Mouse (Mus musculus): Measurements from ENCODE around the gene Sipa1l3. TPM values are rescaled to one million over a fixed set of nuclear protein-coding genes. Genes with fewer than 3 reads are reported as not detected.

Sipa1l3 gene
- total RNA-seq, 2 experiments from 2014 or later: 6.3 to 6.5 TPM

DNA sequence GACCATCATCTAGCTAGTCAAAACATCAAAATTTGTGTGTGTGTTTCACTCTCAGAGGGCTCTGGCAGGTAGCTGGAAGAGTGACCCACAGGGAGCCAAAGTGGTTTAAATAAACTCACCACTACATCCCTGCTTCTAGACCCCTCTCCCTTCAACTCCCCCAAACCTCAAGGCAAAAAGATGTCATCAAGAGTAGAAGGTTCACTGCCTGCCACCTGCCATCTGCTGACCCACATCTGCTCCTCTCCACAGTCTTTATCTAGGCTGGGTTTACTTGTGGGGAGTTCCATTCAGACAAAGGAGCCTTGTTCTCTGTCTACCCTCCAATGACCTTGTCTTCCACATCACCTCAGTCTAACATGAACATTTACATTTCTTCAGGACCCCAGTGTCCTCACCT, 239.2 kb downstream of the Sipa1l3 start:
- intact Hi-C loops (cut with DNase I): no loop called here

DNA sequence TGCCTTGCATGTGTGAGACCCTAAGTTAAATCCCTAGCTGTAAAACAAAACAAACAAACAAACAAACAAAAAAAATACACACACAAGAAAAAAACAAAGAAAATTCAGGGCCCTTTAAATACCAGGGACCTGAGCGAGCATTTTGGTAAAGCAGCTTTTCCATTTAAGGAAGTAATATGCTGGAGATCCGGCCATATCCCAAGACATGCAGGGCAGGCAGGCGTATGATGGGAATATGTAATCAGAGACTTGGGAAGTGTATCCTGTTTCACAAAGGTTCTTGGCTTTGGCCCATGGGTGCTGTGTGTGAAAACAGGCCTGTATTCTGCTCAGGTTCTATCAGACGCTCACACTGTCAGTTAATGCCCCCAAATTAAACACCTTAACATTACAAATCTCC, 240.9 kb downstream of the Sipa1l3 start:
- intact Hi-C loops (cut with DNase I): no loop called here
- DNase-seq: no peak

More for the DNA sequence above, 239.2 kb downstream of the Sipa1l3 start:
- DNase-seq: no peak

DNA sequence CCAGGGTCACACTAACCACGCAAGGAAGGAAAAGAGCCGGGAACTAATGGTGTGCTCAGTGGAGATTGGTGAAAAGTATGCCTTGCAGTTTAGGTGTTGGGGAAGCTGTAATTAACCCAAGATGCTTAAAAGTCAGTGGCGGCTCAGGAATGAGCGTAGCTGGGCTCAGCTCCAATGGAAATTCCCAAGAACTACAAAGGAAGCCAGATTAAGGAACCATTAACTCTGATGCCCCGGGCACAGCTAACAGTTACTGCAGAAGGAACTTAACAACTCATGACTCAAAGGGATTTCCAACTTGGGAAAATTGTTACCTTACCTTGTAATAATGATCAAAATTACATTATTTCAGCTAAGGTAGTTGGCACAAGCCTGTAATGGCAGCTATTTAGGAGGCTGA, 241.7 kb downstream of the Sipa1l3 start:
- no peak for DNase-seq
- intact Hi-C loops (cut with DNase I): no loop called here

DNA sequence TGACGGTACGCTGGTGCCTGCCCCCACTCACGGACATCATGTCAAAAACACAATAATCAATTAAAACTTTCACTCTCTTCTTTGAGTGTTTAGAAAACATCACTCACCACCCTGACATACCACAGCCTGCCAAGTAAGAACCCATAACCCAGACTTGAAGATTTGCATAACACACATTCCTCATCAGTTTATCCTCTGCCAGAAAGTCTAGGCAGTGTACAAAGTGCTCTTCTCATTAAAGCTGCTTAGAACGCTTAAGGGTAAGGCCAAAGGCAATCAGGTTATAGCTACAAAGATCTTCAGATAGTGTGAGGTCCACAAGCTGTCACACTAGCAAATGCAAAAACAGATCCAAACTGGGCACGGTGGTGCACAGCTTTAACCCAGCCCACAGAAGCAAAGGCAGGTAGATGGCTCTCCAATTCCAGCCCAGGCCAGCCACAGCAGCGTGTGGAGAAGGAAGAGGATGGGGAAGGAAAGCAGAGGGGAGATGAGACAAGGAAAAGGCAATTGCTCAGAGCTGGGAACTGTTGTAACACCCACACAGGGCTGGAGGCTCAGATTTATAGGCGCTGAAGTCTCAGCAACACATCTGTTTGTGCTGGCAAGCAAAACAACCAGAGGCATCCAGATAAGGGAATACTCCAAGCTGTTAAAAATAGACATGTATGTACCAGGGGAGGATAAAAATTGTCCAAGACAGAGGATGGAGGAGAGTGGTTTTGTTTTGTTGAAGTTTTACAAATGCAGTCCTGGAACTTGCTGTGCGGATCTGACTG, 246.6 kb downstream of the Sipa1l3 start:
- intact Hi-C loops (cut with DNase I): no loop called here
- no peak for DNase-seq

DNA sequence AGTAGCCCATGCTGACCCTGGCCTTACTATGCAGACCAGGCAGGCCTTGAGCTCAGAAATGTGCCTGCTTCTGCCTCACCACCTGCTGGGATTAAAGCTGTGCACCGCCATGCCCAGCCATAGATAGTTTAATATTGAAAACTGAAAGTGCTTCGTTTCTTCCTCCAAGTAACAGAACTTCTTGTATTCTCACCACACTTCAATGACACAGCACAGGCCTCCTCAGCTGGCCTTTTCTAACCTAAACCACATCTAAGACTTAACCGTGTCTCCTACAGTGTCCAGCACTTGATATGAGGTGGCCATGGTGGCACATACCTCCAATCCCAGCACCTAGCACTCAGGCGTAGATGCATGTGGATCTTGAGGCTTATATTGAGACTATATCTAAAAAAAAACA, 248.0 kb downstream of the Sipa1l3 start:
- intact Hi-C loops (cut with DNase I): no loop called here
- DNase-seq: no peak

Other genes with a start within 250 kb of the Sipa1l3 start
- 1 to 10 TPM; 4.1 to 4.5 TPM for gene Spint2, start 236.7 kb downstream of the Sipa1l3 start, total RNA-seq (2021)
- 1 to 10 TPM; 3.3 to 3.5 TPM for gene Ppp1r14a, start 229.3 kb downstream of the Sipa1l3 start, total RNA-seq (2021)
- 1 to 10 TPM; 1.9 to 2.3 TPM for gene Dpf1, start 214.7 kb downstream of the Sipa1l3 start, total RNA-seq (2021)
- gene Catsperg2, start 208.4 kb upstream of the Sipa1l3 start, total RNA-seq (2021): not detected
- gene Zfp84, start 249.9 kb upstream of the Sipa1l3 start, total RNA-seq (2021): 1 to 10 TPM; 5.8 to 6.8 TPM